Mouse (Mus musculus): Measurements from ENCODE around the gene Mllt10. TPM values are rescaled to one million over a fixed set of nuclear protein-coding genes. Genes with fewer than 3 reads are reported as not detected.

Gene Mllt10
- 10 to 100 TPM; 62.2 to 64.8 TPM for total RNA-seq (2021)
- long read RNA-seq, experiment 1, partial matches to known transcripts = 1 of 6 reads
- long read RNA-seq, experiment 1, other reads (novel, unspliced or antisense) = 5 of 6 reads
- long read RNA-seq, experiment 2, partial matches to known transcripts = 14 of 30 reads
- long read RNA-seq, experiment 2, other reads (novel, unspliced or antisense) = 16 of 30 reads

- no peak for DNase-seq (ENCODE audit: low spot score in 2 of 2)
These were observed at the start of gene Mllt10 for GRCm38 (mm10) chr2:18055016-18055928. TSS of gene Mllt10 (plus strand) at chr2:18055237.

DNA sequence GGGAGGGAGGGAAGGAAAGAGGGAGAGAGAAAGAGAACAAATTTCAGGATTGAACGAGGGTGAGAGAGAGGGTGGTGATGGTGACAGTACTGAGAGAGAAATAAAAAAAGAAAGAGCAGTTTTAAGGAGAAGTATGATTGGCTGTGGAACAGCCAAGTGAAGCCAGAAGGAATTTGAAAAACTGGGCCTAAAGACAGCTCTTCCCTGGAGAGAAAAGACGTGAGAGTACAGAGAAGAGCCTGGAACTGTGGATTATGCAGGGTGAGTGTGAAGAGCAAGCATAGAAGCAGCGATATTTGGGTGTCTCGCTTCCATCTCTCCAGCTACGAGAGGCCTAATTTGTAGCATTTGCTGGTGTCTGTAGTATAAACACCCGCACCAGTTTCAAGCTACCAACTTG, 43.8 kb upstream of the Mllt10 start:
- DNase-seq (ENCODE audit: low spot score in 2 of 2) = no peak

DNA sequence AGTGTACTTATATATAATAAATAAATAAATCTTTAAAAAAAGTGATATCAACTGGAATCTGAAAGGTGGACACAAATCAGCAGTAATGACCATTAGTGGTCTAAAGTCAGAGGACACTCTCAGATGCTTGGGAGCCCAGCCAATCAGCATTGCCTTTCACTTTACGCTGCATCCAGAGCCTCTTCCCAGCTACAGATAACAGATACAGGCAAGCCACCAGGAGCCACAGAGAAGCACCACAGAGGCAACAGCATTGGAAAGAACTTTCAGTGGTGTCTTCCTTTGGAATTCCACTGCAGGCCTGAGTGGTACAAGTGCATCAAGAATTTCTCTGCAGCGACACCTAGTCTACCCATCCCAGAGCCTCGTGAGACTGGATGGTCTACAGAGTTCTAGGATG, 42.2 kb upstream of the Mllt10 start:
- no peak for DNase-seq (ENCODE audit: low spot score in 2 of 2)

DNA sequence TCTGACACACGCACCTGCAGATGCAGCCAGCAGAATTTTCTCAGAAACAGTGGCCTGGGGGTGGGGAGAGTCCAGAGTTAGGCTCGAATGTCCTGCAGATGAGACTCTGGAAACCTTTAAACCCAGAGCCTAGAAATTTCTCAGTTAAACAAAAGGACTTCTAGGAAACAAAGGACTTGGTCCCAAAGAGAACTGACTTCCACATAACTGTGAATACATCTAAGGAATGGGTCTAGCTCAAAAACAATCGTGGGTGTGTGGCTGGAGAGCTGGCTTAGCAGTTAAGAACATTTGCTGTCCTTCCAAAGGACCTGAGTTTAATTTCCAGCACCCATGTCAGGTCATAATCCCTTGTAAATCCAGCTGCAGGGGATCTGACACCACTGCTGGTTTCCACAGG, 39.5 kb upstream of the Mllt10 start:
- DNase-seq (ENCODE audit: low spot score in 2 of 2) = no peak

- DNase-seq (ENCODE audit: low spot score in 2 of 2) = no peak
These were observed 38.4 kb upstream of the Mllt10 start for GRCm38 (mm10) chr2:18016639-18017038.

GRCm38 (mm10) chr2:18017321-18017720, 37.7 kb upstream of the Mllt10 start:
- no peak for DNase-seq (ENCODE audit: low spot score in 2 of 2)

- no peak for DNase-seq (ENCODE audit: low spot score in 2 of 2)
These were observed 35.9 kb upstream of the Mllt10 start for GRCm38 (mm10) chr2:18019122-18019521.

DNA sequence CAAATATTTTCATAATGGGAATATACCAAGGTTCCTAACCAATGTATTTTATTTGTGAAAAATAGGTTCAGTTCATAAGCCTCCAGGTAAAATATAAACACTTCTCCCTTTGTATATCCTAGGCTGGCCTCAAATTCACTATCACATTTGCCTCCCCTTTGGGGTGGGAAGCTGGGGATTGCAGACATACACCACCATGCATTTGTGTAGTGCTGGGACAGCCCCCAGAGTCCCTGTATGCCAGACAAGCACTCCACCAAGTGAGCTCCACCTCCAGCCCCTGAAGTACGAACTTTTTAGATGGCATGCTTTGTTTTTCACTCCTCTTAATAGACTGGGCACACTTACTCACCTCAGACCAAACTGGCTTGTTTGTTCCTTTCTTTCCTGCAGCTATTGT, 32.2 kb upstream of the Mllt10 start:
- no peak for DNase-seq (ENCODE audit: low spot score in 2 of 2)

DNA sequence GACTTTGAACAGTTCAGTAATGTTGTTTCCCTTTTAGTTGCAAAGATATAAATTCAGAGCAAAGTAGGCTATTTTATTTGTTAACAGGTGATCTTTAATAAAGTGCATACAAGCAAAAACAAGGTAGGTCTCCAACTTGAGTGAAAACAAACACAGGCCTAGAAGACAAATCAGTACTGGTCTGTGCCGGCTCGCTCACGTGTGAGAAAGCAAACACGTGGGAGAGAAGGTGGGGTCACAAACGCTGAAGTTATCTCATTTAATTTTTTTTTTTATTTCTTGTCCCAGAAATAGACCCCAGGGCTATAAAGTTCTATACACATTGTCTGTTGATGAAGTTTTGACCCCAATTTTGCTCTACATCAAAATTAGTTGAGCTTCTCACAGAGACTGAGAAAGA, 29.9 kb upstream of the Mllt10 start:
- DNase-seq (ENCODE audit: low spot score in 2 of 2) = no peak

GRCm38 (mm10) chr2:18025781-18026115, 29.3 kb upstream of the Mllt10 start:
- DNase-seq (ENCODE audit: low spot score in 2 of 2) = no peak

GRCm38 (mm10) chr2:18026116-18026947, 28.7 kb upstream of the Mllt10 start:
- peak in 1 of 2 experiments; percentile 31 for DNase-seq (ENCODE audit: low spot score in 2 of 2)

- peak; percentile 86 to 93 for DNase-seq (ENCODE audit: low spot score in 2 of 2)
These were observed 27.4 kb upstream of the Mllt10 start for GRCm38 (mm10) chr2:18027448-18028139.

- DNase-seq (ENCODE audit: low spot score in 2 of 2) = peak; percentile 74 to 77
These were observed 26.7 kb upstream of the Mllt10 start for GRCm38 (mm10) chr2:18028140-18029021.

GRCm38 (mm10) chr2:18029656-18030055, 25.4 kb upstream of the Mllt10 start:
- no peak for DNase-seq (ENCODE audit: low spot score in 2 of 2)

DNA sequence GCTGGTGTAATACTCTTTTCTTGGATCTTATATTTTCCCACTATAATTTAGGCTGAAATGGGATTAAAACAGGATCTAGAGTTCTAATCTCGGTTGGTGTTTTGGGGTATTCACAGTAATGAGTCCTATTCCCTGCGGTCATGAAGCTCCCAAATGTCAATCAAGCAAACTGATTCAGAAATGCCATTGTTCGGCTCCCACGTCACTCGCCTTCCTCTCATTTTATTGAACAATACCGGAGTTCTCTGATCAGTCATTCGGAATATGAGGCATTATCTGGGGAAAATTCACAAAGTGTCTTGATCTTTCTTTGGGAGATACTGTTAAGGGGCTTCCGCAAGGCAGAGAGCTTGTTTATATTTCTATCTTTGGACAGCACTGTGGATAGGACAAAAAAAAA, 24.5 kb upstream of the Mllt10 start:
- DNase-seq (ENCODE audit: low spot score in 2 of 2) = no peak

- DNase-seq (ENCODE audit: low spot score in 2 of 2) = no peak
These were observed 23.7 kb upstream of the Mllt10 start for GRCm38 (mm10) chr2:18031271-18031821.

- DNase-seq (ENCODE audit: low spot score in 2 of 2) = no peak
These were observed 23.1 kb upstream of the Mllt10 start for GRCm38 (mm10) chr2:18031831-18032537.

DNA sequence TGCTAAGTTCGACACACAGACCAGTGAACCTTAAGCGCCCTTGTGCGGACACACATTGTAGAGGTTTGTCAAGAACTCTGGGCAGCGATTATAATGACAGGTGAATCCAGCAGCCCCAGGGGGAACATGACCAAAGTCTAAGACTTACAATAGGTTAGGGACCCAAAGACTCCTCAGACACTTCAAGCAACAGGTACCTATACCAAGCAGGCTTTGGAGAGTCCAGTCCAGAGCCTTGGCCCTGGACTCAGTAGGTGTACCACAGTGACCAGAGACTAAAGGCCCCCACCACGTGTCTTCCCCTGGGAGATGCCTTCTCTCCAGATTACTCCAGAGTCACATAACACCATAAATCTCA, 22.5 kb upstream of the Mllt10 start:
- no peak for DNase-seq (ENCODE audit: low spot score in 2 of 2)
